Mouse (Mus musculus) kidney, postnatal 14 days (tissue): ENCODE results near the gene Cpxm1.

Experiments used
- DNase-seq: peaks from one replicate; pipeline ENCODE4 v3.0.0; 2022; ENCODE audit warnings: mixed read lengths

Cpxm1 gene

GRCm38 (mm10) chr2:130397186-130397985, at the start of gene Cpxm1:
Gene Cpxm1, minus strand, starts transcription at chr2:130397574.
- peak; percentile 34 for DNase-seq

DNA sequence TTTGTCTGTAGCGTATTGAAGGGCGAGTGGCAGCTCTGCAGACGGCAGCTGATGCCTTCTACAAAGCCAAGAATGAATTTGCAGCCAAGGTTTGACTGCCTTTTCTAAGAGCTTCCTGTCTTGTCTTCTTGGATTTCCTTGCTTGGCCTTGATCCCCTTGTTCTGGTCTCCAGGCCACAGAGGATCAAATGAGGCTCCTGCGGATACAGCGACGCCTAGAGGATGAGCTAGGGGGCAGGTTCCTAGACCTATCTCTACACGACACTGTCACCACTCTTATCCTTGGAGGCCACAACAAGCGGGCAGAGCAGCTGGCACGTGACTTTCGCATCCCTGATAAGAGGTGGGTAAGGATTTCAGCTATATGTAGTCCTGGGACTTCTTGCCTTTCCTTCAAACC, 44.8 kb upstream of the Cpxm1 start:
- DNase-seq = no peak

DNA sequence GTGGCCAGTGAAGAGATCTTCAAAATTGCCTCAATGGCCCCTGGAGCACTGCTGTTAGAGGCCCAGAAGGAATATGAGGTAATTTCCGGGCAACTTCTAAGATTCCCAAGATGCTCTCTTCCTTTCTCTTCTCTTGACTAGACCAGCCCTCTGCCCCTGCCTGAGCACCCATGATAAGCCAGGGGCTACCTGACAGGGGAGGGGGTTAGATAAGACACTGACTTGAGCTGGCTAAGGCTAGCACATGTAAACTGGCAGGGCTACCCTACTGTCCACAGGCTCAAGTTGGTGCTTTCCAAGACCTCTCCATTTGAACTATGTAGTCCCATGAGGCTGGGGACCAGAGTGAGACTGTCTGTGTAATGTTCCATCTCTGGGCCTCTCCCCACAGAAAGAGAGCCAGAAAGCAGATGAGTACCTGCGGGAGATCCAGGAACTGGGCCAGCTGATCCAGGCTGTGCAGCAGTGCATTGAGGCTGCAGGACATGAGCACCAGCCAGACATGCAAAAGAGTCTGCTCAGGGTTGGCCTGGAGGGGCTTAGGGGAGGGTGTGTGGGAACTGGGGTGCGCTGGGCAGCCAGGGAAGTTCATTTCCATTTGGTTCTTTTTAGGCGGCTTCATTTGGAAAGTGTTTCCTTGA, 42.6 kb upstream of the Cpxm1 start:
- no peak for DNase-seq

DNA sequence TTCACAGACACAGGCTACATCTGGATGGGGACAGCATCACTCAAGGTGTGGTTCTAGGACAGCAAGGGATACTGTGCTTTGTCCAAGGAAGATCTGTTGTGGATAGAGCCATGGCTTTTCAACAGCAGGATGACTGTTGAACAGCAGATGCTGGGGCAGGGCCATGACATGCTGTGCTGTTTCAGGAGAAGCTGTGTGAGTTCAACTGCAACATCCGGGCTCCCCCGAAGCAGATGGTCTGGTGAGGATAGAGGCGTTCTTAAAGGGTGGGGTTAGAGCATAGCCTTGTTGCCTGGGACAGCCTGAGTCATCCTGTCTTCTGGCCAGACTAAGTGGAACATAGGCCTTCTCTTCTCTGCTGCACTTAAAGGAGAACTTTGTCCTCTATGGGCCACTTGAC, 41.5 kb upstream of the Cpxm1 start:
- no peak for DNase-seq

GRCm38 (mm10) chr2:130436769-130437168, 39.4 kb upstream of the Cpxm1 start:
- DNase-seq = no peak

- peak; percentile 60 for DNase-seq
Measured at GRCm38 (mm10) chr2:130433152-130433551, 35.8 kb upstream of the Cpxm1 start.

DNA sequence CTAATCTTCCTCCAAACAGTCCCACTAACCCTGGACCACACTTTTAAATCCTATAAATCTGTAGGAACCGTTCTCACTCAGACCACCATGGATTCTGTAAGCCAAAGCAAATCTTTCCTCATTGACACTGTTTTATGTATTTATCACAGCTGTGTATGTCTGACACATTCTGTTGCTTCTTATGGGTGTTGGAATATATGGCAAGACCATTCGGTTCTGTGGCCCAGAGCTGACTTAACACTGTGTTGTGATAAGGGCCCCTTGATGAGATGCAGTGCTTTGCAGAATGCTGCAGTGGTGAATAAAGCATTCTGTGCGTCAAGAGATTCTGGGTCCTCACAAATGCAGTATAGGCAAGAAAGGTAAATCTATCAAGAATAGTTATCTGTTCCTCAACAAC, 34.8 kb upstream of the Cpxm1 start:
- no peak for DNase-seq

DNA sequence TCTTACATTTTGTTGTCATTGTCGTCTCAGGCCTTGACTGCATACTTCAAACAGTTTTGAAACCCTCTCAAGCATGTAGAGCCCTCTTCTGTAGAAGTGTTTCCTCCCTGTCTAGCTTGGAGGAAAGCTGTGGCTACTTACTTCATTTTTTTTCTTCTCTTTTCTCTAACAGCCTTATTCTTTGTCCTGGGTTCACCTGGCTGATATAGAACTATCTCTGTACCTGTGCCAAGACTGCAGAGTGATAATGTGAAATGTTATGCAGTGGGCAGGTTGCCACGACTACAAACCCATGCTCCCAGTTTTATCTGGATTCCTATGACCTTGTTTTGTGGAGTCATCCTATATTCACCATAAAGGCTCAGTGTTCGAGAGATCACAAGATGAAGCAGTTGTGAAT, 33.1 kb upstream of the Cpxm1 start:
- no peak for DNase-seq

- DNase-seq = no peak
Measured at GRCm38 (mm10) chr2:130429851-130430250, 32.5 kb upstream of the Cpxm1 start.

GRCm38 (mm10) chr2:130425112-130425511, 27.7 kb upstream of the Cpxm1 start:
- DNase-seq = no peak

DNA sequence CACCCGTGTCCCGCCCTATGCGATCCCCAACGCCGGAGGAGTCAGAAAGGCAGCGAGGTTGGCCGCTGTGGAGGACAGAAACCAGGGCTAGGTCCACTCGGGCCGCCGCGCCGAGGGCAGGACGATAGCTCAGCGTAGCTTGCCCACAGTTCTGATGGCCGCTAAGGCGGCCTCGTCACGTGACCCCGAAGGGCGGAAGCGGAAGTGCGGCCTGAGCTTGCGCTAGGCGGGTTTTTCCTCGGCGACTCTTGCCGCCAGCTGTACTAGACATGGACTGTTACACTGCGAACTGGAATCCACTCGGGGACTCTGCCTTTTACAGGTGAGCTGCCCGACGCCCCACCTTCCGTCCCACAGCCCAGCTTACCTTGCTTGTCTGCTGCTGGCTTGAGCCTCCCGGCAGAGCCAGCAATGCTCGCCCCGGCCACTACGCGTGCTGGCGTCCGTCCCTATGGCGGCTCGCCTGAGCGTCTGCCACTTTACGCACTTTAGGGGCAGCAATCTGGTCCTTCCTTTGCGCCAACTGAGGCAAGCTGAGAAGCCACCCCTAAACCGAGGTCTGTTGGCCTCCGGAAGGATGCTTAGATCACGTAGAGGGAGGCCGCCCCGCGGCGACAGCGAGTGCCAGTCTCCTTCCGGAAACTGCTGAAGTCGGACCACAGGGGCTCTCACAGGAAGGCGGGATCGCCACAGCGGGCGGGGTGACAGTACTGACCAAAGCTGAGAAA, 26.9 kb upstream of the Cpxm1 start, which contains the start of the genes Vps16 and Pced1a:
Vps16 (plus strand) TSS at position 214 of the 728 bp plus-strand sequence.
Pced1a (minus strand) TSS at position 576 of the 728 bp plus-strand sequence.
- DNase-seq = peak; percentile 95

DNA sequence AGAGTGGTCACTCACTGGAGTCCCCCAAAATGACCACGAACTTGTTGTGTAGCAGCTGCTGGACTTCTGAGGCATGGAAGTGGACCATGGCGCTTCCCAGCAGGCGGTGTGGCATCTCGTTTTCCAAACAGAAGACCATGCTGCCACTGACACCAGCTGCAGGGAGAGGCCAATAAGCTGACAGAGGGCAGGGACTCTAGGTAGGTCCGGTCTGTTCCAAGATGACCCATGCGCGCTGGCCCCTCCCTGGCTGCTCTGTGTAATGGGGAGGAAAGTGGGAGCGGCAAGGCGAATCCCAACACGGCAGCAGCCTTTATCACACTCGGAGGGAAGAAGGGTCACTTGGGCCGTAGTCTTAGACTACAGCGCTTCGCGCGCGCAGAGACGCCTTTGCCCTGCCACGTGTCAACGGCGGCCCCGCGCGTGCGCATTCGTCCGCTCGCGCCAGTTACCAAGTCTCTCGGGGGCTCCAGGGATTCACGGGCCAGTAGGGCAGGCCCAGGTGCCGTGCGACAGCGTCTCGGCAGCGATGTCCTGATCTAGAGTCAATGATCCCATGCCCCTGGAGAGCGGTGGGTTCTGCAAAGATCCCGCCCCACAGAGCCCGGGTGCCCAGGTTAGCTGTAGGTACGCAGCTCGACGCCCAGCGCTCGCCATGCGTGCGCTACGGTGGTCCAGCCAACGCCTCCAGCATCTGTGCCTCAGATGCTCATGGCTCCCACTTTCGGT, 26.2 kb upstream of the Cpxm1 start:
- DNase-seq = peak; percentile 85

DNA sequence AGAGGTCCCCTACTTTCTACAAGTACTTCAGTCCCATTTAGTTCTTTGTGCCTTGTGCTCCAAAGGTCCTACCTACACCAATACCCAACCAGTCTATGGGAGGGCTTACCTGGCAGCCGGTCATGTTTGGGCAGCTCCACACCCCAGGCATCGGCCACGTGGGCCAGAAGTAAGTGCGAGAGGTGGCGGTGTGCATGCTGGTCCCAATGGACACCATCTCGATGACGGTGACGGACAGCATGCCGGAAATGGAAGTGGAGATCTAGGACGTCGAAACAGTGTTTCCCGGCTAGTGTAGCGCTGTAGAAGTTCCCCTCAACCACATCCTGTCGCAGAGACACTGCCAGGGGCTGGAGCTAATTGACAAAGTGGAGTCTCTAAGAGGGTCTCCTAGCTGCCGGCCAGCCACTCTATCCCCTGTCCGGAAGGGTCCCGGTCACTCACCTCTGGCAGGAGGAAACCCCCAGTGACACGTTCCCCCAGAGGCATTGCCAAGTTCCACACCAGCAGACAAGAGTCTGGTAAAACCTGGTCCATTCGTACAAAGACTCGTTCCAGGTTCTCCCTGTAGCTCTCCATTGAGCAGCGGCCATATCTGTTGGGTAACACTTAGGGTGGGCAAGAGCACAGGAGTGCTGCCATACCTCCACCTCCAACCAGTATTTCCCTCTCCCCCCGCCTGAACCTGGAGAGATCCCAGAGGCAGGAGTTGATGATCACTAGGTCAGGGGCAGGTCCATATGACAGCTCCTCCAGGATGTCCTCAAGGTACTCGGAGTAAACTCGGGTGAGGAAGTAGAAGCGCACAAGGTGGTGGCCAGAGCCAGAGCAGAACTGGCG, 24.6 kb upstream of the Cpxm1 start:
- DNase-seq = no peak

GRCm38 (mm10) chr2:130414094-130414856, 16.9 kb upstream of the Cpxm1 start:
- DNase-seq = no peak

- DNase-seq = no peak
Measured at GRCm38 (mm10) chr2:130412775-130413174, 15.4 kb upstream of the Cpxm1 start.

DNA sequence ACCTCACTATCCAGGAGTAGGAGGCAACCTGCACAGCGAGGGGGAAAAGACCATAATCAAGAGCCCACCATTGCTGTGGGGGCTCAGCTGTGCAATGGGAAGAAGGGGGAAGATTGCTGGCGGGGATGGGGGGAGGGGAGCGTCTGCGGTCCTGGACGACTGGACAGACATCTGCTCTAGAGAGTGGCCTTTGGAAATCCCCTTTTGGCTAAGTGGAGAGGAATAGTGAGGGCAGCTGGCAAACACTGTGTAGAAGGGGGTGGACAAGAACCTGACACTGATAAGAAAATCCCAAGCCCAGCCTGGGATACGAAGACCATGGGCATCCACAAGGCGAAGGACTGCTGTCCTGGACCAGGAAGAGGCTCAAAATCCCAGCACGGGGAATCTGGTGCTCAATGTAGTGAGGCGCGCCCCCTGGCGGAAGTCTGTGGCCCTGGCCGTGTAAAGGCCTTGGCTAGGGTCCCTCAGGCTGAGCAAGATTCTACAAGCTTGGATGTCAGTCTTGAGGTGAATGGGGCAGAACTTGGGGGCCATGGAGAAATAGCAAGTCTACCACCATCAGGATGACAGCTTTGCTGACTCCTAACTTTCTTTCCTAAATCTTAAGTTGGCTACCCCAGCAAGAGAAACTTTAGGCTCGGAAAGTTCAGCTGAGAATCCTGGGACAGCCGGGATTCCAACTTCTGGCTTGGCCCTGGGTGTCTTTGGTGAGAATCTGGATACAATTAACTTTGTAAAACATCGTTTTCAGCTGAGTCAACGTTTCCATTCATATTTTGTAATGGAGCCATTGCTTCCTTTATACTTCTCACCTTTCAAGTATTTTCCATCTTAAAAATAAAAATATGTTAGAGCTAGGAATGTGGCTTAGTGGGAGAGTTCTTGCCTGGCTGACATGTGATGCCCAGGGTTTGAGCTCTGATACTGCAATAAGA, 14.5 kb upstream of the Cpxm1 start:
- peak; percentile 86 for DNase-seq

DNA sequence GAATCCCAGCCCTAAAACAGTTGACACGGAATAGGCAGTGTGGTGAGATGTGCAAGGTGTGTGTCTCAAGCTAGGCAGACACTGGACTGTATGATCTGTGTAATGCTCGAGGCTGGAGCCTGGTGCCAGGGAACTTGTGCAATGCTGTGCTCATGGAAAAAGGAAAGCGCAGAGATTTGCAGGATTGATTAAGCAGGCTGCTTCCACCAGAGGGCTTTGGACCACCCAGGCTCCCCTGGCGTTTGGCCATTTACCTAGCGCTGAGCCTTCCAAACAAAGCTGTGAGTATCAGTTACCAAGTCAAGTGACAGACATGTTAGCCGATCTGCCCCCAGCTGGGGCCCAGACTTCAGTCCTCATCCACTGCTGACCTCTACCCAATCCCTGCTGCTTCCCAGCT, 10.8 kb upstream of the Cpxm1 start:
- no peak for DNase-seq

- no peak for DNase-seq
Measured at GRCm38 (mm10) chr2:130406178-130406577, 8.8 kb upstream of the Cpxm1 start, which contains the start of gene Tmem239. Gene Tmem239, plus strand, starts transcription at chr2:130406478.

GRCm38 (mm10) chr2:130404939-130405338, 7.6 kb upstream of the Cpxm1 start, which contains the start of the genes Gm28372 and 1700020A23Rik:
Gene Gm28372, plus strand, starts transcription at chr2:130405239.
Gene 1700020A23Rik, plus strand, starts transcription at chr2:130405259.
- no peak for DNase-seq

DNA sequence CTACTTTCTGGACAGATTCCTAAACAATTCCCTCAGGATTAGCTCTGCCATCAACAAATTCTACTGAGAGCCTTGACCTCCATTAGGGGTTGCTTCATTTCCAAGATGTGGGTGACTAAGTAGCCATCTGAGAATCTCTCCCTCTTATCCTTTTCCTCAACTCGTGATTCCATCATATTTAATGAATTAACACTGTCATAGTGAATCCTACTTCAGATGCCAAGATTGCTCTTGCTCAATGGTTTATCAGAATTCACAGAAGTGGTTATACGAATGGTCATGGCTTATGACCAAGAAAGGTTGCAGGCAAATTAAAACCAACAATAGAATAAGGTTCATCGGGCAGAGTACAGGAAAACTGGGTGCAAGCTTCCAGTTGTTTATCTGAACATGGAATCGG, 4.5 kb upstream of the Cpxm1 start:
- no peak for DNase-seq
